Mouse (Mus musculus) kidney, embryonic 16.5 days (tissue): ENCODE results near the gene Maats1. TPM values are rescaled to one million over a fixed set of nuclear protein-coding genes. Genes with fewer than 3 reads are reported as not detected.

Experiments
- ATAC-seq: fragments of 200-750 bp; cut with Nextera tagmentation; 2 replicates; pipeline ENCODE4 v1.8.0; 2017; ENCODE audit warnings: moderate TSS enrichment; ENCODE audit not compliant: low FRiP score, low TSS enrichment
- H3K27ac ChIP-seq: fragments of 300-500 bp; sonication (generic); 2 replicates; pipeline ENCODE4 v1.5.1; 2014; ENCODE audit warnings: low read length
- H3K27me3 ChIP-seq: fragments of 300-500 bp; sonication (generic); 2 replicates; pipeline ENCODE4 v1.6.1; 2014; ENCODE audit warnings: low read length, control low read depth, mixed read lengths; ENCODE audit not compliant: insufficient read depth
- H3K36me3 ChIP-seq: fragments of 300-500 bp; sonication (generic); 2 replicates; pipeline ENCODE4 v1.6.1; 2014; ENCODE audit warnings: low read length, control low read depth, mixed read lengths; ENCODE audit not compliant: insufficient read depth
- H3K4me1 ChIP-seq: fragments of 300-500 bp; sonication (generic); 2 replicates; pipeline ENCODE4 v1.6.1; 2014; ENCODE audit warnings: low read length, control low read depth, mixed read lengths; ENCODE audit not compliant: insufficient read depth
- H3K4me2 ChIP-seq: fragments of 300-500 bp; sonication (generic); replicated peaks from 2 replicates; pipeline ENCODE4 v1.6.1; 2014; ENCODE audit warnings: low read depth, low read length
- H3K4me3 ChIP-seq: fragments of 300-500 bp; sonication (generic); 2 replicates; pipeline ENCODE4 v1.5.1; 2014; ENCODE audit warnings: mild to moderate bottlenecking, low read length
- H3K9ac ChIP-seq: fragments of 300-500 bp; sonication (generic); replicated peaks from 2 replicates; pipeline ENCODE4 v1.6.1; 2014; ENCODE audit warnings: low read length
- H3K9me3 ChIP-seq: fragments of 300-500 bp; sonication (generic); 2 replicates; pipeline ENCODE4 v1.6.1; 2016; ENCODE audit warnings: low read length, control low read depth
- WGBS: fragments of 180-500 bp; shearing (Covaris S2); extraction: QIAGEN DNeasy Blood & Tissue Kit; methylation state at CpG from one replicate; pipeline ENCODE4 v1.1.7; 2014; 5-methylcytosine and 5-hydroxymethylcytosine counted together
- polyA plus RNA-seq: library from polyadenylated mRNA; unstranded; fragments of >200 nt; fragmentation: Nextera tagmentation; extraction: Ambion mirVana; gene quantifications from 2 replicates; pipeline ENCODE4 v1.2.1, GENCODE M21; 2015

The Maats1 gene
- polyA plus RNA-seq, 1 experiment from 2014 or later, result 0.26 TPM

- ATAC-seq, result no peak
- no peak overlapping the region for H3K4me3 ChIP-seq
- no peaks in the 10 kb centered on the region for H3K36me3 ChIP-seq
- no peak overlapping the region for H3K9ac ChIP-seq
- no peak overlapping the region for H3K4me2 ChIP-seq
- WGBS, result 67% methylated on average over 3 of the region's 3 CpGs
- H3K9me3 ChIP-seq, result no peaks in the 10 kb centered on the region
- no peaks in the 10 kb centered on the region for H3K27me3 ChIP-seq
- no peak overlapping the region for H3K27ac ChIP-seq
- no peaks in the 10 kb centered on the region for H3K4me1 ChIP-seq
Measured at GRCm38 (mm10) chr16:38363256-38363595, 21.3 kb upstream of the Maats1 start.

- no peak overlapping the region for H3K4me3 ChIP-seq
- no peaks in the 10 kb centered on the region for H3K27me3 ChIP-seq
- H3K4me1 ChIP-seq, result no peaks in the 10 kb centered on the region
- H3K27ac ChIP-seq, result no peak overlapping the region
- 66% methylated on average over 20 of the region's 20 CpGs for WGBS
- no peaks in the 10 kb centered on the region for H3K9me3 ChIP-seq
- H3K9ac ChIP-seq, result no peak overlapping the region
- no peak overlapping the region for H3K4me2 ChIP-seq
- 0 out of 2 replicates have a peak, but pooled peaks have one; percentile 19 for ATAC-seq
- 0 out of 2 replicates have a peak, but pooled peaks cover 4% of the 10 kb centered on the region for H3K36me3 ChIP-seq
Measured at GRCm38 (mm10) chr16:38362493-38363255, 20.7 kb upstream of the Maats1 start.

- no peaks in the 10 kb centered on the region for H3K27me3 ChIP-seq
- H3K4me1 ChIP-seq, result no peaks in the 10 kb centered on the region
- no peak within 1 kb of the TSS for H3K4me3 ChIP-seq
- H3K9ac ChIP-seq, result no peak within 1 kb of the TSS
- ATAC-seq, result 0 out of 2 replicates have a peak, but pooled peaks have one; percentile 39
- no peak within 1 kb of the TSS for H3K27ac ChIP-seq
- H3K36me3 ChIP-seq, result 0 out of 2 replicates have a peak, but pooled peaks cover 4% of the 10 kb centered on the region
- H3K9me3 ChIP-seq, result no peaks in the 10 kb centered on the region
- H3K4me2 ChIP-seq, result no peak within 1 kb of the TSS
- 42% methylated on average over 10 of the region's 10 CpGs for WGBS
Measured at GRCm38 (mm10) chr16:38361933-38362332, 20.0 kb upstream of the Maats1 start, which contains the start of gene Popdc2. Popdc2 (plus strand) TSS chr16:38362209.

- no peaks in the 10 kb centered on the region for H3K4me1 ChIP-seq
- ATAC-seq, result no peak
- H3K9ac ChIP-seq, result no peak overlapping the region
- WGBS, result 36% methylated on average over 2 of the region's 2 CpGs
- 0 out of 2 replicates have a peak, but pooled peaks cover 6% of the 10 kb centered on the region for H3K36me3 ChIP-seq
- H3K9me3 ChIP-seq, result no peaks in the 10 kb centered on the region
- H3K27me3 ChIP-seq, result no peaks in the 10 kb centered on the region
- H3K27ac ChIP-seq, result no peak overlapping the region
- no peak overlapping the region for H3K4me2 ChIP-seq
- no peak overlapping the region for H3K4me3 ChIP-seq
Measured at GRCm38 (mm10) chr16:38360317-38360716, 18.4 kb upstream of the Maats1 start.

- no peaks in the 10 kb centered on the region for H3K27me3 ChIP-seq
- H3K9ac ChIP-seq, result no peak overlapping the region
- no peak for ATAC-seq
- no peaks in the 10 kb centered on the region for H3K4me1 ChIP-seq
- 0 out of 2 replicates have a peak, but pooled peaks cover 6% of the 10 kb centered on the region for H3K36me3 ChIP-seq
- no peak overlapping the region for H3K4me2 ChIP-seq
- no peaks in the 10 kb centered on the region for H3K9me3 ChIP-seq
- 68% methylated on average over 3 of the region's 3 CpGs for WGBS
- no peak overlapping the region for H3K27ac ChIP-seq
- H3K4me3 ChIP-seq, result no peak overlapping the region
Measured at GRCm38 (mm10) chr16:38359857-38360256, 17.9 kb upstream of the Maats1 start.

- H3K4me3 ChIP-seq, result no peak overlapping the region
- H3K27me3 ChIP-seq, result no peaks in the 10 kb centered on the region
- H3K36me3 ChIP-seq, result peaks cover 8% of the 10 kb centered on the region; the same call in 1 of the 2 replicates
- ATAC-seq, result no peak
- H3K9me3 ChIP-seq, result no peaks in the 10 kb centered on the region
- H3K4me2 ChIP-seq, result no peak overlapping the region
- WGBS, result 92% methylated on average over 2 of the region's 2 CpGs
- H3K4me1 ChIP-seq, result no peaks in the 10 kb centered on the region
- no peak overlapping the region for H3K27ac ChIP-seq
- no peak overlapping the region for H3K9ac ChIP-seq
Measured at GRCm38 (mm10) chr16:38359241-38359640, 17.3 kb upstream of the Maats1 start.

- Histone ChIP-seq H3K9ac (no peak overlapping the region), H3K4me3 (no peak overlapping the region), H3K27me3 (no peaks in the 10 kb centered on the region), H3K4me1 (no peaks in the 10 kb centered on the region), H3K4me2 (no peak overlapping the region), H3K36me3 (peaks cover 8% of the 10 kb centered on the region; the same call in 1 of the 2 replicates), H3K27ac (no peak overlapping the region), H3K9me3 (no peaks in the 10 kb centered on the region)
- 93% methylated on average over 6 of the region's 6 CpGs for WGBS
- no peak for ATAC-seq
Measured at GRCm38 (mm10) chr16:38358256-38358812, 16.4 kb upstream of the Maats1 start.

- no peaks in the 10 kb centered on the region for H3K27me3 ChIP-seq
- peaks cover 33% of the 10 kb centered on the region for H3K36me3 ChIP-seq
- no peaks in the 10 kb centered on the region for H3K4me1 ChIP-seq
- WGBS, result 82% methylated on average over 5 of the region's 5 CpGs
- H3K9ac ChIP-seq, result no peak overlapping the region
- H3K4me3 ChIP-seq, result no peak overlapping the region
- H3K9me3 ChIP-seq, result no peaks in the 10 kb centered on the region
- ATAC-seq, result no peak
- H3K4me2 ChIP-seq, result no peak overlapping the region
- no peak overlapping the region for H3K27ac ChIP-seq
Measured at GRCm38 (mm10) chr16:38354185-38354913, 12.4 kb upstream of the Maats1 start.

- H3K4me1 ChIP-seq, result no peaks in the 10 kb centered on the region
- H3K4me3 ChIP-seq, result no peak overlapping the region
- no peak for ATAC-seq
- WGBS, result 84% methylated on average over 2 of the region's 2 CpGs
- H3K4me2 ChIP-seq, result no peak overlapping the region
- no peaks in the 10 kb centered on the region for H3K9me3 ChIP-seq
- H3K27me3 ChIP-seq, result no peaks in the 10 kb centered on the region
- H3K27ac ChIP-seq, result no peak overlapping the region
- H3K9ac ChIP-seq, result no peak overlapping the region
- peaks cover 37% of the 10 kb centered on the region for H3K36me3 ChIP-seq
Measured at GRCm38 (mm10) chr16:38353642-38354041, 11.7 kb upstream of the Maats1 start.
